Mouse (Mus musculus) left cerebral cortex, adult 18-20 months (tissue): ENCODE measurements at regions not wholly inside any gene's neighbourhood (a gene's known extent, or its start where the extent isn't known, plus 50 kb on each side); places are given as distances from the start of the nearest gene placed in this dataset.

Source experiments
- DNase-seq, 2 experiments: peaks; one replicate each; pipeline ENCODE4 v3.0.0; 2021 to 2022; ENCODE audit warnings: low spot score in 2 of 2, mixed read lengths in 1 of 2

GRCm38 (mm10) chr15:68457239-68457638, 1956.5 kb upstream of the Lrrc6 start:
- no peak for DNase-seq

GRCm38 (mm10) chr15:68451971-68452370, 1951.3 kb upstream of the Lrrc6 start:
- no peak for DNase-seq

DNA sequence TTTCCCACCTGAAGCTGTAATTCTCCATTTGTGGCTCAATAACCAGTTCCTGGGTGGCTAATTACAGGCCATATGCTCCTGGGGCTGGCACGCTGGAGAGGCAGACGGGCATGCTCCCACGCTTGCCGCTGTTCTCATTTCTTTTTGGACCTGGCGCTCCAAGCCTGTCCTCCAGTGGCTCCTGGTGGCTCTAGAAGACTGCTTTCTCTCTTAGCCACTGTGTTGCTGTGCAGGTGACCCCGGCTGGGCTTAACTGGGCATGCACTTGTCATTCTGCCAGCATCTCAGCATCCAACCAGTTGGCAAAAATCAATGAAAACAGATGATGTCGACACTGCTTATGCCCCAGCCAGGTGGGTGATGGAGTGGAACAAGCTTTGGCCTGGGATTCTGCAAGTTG, 1944.6 kb upstream of the Lrrc6 start:
- peak; percentile 62 to 79 for DNase-seq

DNA sequence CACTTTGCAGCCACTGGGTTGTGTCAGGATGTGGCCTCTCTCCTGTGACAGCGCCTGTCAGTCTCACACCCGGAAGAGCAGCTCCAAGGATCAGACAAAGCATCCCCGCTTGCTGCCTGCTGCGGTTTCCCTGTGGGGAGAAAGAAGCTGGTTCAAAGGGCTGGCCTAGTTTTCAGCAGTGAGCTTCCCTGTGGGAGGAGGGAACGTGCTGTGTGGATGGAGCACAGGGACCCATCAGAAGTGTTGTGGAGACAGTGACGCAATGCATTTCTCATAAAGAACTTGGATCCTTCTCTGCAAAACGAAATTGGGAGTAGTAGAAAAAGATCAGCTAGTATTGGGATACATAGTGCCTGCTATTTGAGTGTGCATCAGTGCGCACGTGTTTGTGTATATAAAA, 1939.9 kb upstream of the Lrrc6 start:
- peak; percentile 30 to 54 for DNase-seq

GRCm38 (mm10) chr15:68435961-68436360, 1935.3 kb upstream of the Lrrc6 start:
- peak; percentile 56 to 59 for DNase-seq

- DNase-seq, result no peak
Measured at GRCm38 (mm10) chr15:68431251-68431650, 1930.5 kb upstream of the Lrrc6 start.

GRCm38 (mm10) chr15:68430486-68430885, 1929.8 kb upstream of the Lrrc6 start:
- DNase-seq, result no peak

DNA sequence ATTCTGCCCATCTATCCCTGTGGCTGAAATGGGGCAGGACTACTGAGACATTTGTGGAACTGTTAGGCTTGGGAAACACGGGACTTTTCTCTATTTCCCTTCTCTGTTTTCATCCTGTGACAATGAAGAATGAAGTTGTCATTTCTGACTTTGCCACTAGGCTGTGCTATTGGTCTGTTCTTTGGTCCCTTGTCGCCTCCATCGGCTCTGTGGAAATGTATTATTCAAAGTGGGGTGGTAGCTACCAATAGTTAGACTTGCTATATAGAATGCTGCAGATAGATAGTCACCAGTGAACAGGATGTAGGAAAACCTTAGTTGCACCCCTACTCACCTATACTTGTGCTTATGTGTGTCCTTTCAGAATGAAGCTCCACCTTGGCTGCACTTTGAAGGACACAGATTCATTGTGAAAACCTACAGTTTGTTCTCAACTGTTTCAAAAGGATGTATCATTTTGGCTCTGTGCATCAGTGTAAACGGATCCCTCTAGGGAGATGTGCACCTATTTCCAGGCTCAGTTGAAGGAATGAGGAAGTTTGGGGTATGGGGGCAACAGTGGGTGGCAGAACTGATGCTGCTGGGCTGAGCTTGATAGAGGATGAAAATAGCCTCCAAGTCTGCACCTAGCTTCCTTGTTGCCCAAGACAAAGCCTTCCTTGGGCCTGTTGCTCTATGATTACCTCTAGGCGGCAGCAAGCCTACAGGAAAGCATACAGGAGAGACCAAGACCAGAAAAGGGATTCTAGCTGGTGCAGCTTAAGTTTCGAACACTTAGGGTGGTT, 1927.9 kb upstream of the Lrrc6 start:
- DNase-seq, result peak; percentile 82 to 85

GRCm38 (mm10) chr15:68417142-68417541, 1916.4 kb upstream of the Lrrc6 start:
- DNase-seq, result no peak

- DNase-seq, result peak; percentile 31 to 49
Measured at GRCm38 (mm10) chr15:68415401-68415925, 1914.8 kb upstream of the Lrrc6 start.

- no peak for DNase-seq
Measured at GRCm38 (mm10) chr15:68414047-68414446, 1913.3 kb upstream of the Lrrc6 start.

DNA sequence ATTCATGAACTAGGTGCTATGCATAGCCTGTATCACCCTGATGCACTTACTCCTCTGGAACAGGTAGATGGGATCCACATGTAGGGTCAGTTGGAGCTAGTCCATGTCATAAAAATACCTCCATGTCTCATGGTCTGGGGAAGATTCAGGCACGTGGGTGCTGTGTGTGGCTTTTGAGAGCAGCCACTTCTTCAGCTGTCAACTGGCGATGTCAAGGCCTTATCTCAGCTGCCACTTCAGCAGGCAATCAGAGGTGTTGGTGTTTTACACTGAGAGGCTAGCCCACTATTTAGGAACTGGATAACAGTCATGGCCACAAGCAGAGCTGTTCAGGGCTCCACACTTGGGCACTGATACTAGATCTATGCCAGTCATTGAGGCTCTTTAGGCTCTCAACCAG, 1912.0 kb upstream of the Lrrc6 start:
- no peak for DNase-seq

- DNase-seq, result no peak
Measured at GRCm38 (mm10) chr15:68412156-68412555, 1911.4 kb upstream of the Lrrc6 start.

DNA sequence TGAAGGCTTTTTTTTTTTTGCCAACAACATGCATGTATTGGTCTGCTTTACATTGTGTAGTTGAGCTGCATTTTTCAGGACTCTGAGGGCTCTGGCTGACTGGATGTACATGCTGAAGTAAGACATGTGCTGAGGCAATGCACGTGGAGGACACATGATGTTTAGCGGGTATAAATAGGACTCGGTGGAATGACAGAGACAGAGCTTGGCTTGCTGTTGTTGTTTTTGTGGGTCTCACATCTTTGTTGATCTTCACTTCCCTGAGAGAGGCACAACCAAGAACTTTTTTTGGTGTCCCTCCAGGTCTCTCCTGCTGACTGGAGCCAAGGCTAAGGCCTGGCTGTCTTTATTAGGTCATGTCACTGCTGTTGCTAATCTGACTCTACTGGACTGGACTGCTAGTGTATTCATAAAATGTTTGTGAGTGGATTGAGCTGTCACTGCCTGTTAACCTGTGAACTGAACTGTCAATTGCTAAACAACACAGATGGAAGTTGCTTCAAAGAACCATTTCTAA, 1902.9 kb upstream of the Lrrc6 start:
- no peak for DNase-seq

DNA sequence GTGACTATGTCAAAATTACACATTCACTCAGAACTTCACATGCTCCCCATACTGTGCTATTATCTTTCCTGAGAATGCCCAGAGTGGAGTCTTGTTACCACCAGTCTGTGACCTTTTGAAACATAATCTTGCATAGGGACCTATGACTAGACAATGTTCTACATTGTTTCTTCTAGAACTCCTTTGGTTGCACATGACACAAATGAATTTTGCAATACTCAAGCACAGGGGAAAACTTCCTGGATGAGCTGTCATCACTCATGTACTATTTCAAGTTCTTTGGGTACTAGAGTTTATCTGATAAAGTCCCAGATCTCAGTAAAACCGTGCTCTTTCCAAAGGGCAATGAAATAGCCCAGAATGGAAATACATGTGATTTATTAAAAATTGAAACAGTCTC, 1901.0 kb upstream of the Lrrc6 start:
- DNase-seq, result no peak

DNA sequence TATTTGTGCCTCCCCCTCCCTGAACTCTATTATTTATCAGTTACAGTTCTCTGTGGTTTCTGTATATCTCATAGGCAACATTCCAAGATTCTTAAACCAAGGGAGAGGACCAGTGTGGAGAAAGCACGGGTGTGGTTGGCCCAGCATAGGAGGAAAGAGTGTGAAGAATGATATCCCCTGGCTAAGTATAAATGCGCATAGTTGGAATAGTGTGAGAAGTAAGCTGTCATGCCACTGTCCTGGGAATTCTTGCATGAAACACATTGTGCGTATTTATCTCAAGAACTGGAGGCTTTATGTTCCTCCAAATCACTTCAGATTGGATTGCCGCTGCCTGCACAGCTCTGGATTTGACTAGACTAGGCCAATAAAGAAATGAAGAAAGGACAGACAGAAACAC, 1900.3 kb upstream of the Lrrc6 start:
- no peak for DNase-seq

DNA sequence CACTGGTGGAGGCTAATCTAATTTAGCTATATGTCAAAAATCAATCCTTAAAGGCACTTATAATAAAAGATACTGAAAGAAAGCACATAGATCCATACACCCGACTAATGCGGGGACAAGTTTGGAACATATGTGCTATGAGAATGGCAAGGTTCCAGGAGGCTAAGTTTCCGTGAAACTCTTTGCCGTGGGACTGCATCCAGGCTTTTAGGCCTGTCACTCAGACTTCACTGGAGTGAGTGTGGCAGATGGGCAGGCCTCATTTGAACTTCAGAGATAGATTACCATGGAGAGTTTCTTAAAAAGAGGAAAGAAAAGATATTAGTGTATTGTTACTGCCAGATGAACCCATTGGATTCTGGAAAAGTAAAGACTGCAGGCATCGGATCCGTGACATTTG, 1895.9 kb upstream of the Lrrc6 start:
- DNase-seq, result no peak

DNA sequence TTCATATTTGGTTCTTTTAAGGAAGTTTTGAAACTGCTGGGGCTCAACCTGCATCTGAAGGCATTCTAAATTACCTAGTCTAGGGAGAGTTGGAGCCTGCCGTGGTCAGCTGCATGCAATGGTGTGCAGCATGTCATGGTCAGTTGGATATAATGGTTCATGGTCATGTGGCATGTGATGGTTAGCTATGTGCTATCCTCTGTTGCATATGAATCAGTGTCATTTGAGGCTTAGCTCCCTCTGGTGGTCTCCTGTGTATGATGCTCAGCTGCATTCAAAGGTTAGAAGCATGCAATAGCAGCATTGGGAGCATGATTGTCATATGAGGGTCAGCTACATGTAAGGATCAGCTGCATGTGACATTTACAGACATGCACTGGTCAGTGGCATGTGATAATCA, 1894.0 kb upstream of the Lrrc6 start:
- DNase-seq, result peak; percentile 12 to 25

- DNase-seq, result no peak
Measured at GRCm38 (mm10) chr15:68394157-68394556, 1893.4 kb upstream of the Lrrc6 start.

DNA sequence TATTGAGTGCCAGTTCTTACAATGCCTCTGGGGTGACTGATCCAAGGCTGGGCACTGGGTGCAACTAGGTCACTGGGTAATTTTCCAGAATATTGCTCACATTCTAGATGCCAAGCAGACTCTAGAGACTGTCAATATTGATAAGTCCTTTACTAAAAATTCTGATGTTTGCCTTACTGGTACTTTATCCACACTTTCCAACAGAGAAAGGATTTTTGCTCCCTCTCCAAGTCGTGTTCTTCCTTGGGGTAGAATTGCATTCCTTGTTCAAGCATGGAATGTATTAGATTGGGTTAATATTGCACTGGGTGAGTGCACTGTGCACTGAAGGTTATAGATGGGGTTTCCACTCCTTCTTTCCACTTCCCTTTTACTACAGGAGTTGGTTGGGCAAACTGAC, 1891.0 kb upstream of the Lrrc6 start:
- DNase-seq, result no peak

- no peak for DNase-seq
Measured at GRCm38 (mm10) chr15:68389855-68390254, 1889.1 kb upstream of the Lrrc6 start.

GRCm38 (mm10) chr15:68387349-68388065, 1886.8 kb upstream of the Lrrc6 start:
- no peak for DNase-seq
